Mouse (Mus musculus) kidney, embryonic 14.5 days (tissue): ENCODE results near the gene Ppox. TPM values are rescaled to one million over a fixed set of nuclear protein-coding genes. Genes with fewer than 3 reads are reported as not detected.
A peak's percentile ranks its signal among the peaks of the same experiment; 100 is the strongest.

Source experiments
- ATAC-seq: fragments of 200-750 bp; cut with Nextera tagmentation; 2 replicates; pipeline ENCODE4 v1.8.0; 2017; ENCODE audit warnings: moderate number of reproducible peaks, mild to moderate bottlenecking, moderate TSS enrichment, moderate library complexity; ENCODE audit not compliant: low FRiP score, low TSS enrichment
- H3K27ac ChIP-seq: fragments of 300-500 bp; sonication (generic); 2 replicates; pipeline ENCODE4 v1.5.1; 2014; ENCODE audit warnings: low read depth, mild to moderate bottlenecking, low read length, moderate library complexity, mixed read lengths
- H3K27me3 ChIP-seq: fragments of 300-500 bp; sonication (generic); 2 replicates; pipeline ENCODE4 v1.6.1; 2014; ENCODE audit warnings: mild to moderate bottlenecking, low read length; ENCODE audit not compliant: control insufficient read depth, insufficient read depth
- H3K36me3 ChIP-seq: fragments of 300-500 bp; sonication (generic); 2 replicates; pipeline ENCODE4 v1.6.1; 2014; ENCODE audit warnings: low read length, mixed read lengths; ENCODE audit not compliant: control insufficient read depth, insufficient read depth
- H3K4me1 ChIP-seq: fragments of 300-500 bp; sonication (generic); 2 replicates; pipeline ENCODE4 v1.6.1; 2014; ENCODE audit warnings: low read length, mixed read lengths; ENCODE audit not compliant: control insufficient read depth, insufficient read depth
- H3K4me2 ChIP-seq: fragments of 300-500 bp; sonication (generic); replicated peaks from 2 replicates; pipeline ENCODE4 v1.6.1; 2014; ENCODE audit warnings: low read depth, mild to moderate bottlenecking, low read length
- H3K4me3 ChIP-seq: fragments of 300-500 bp; sonication (generic); 2 replicates; pipeline ENCODE4 v1.5.1; 2014; ENCODE audit warnings: mild to moderate bottlenecking, low read length
- H3K9ac ChIP-seq: fragments of 300-500 bp; sonication (generic); 2 replicates; pipeline ENCODE4 v1.6.1; 2014; ENCODE audit warnings: low read depth, mild to moderate bottlenecking, low read length, moderate library complexity
- H3K9me3 ChIP-seq: fragments of 300-500 bp; sonication (generic); 2 replicates; pipeline ENCODE4 v1.6.1; 2016; ENCODE audit warnings: low read length; ENCODE audit not compliant: control insufficient read depth
- WGBS: fragments of 180-500 bp; shearing (Covaris S2); extraction: QIAGEN DNeasy Blood & Tissue Kit; methylation state at CpG from one replicate; pipeline ENCODE4 v1.1.7; 2014; 5-methylcytosine and 5-hydroxymethylcytosine counted together
- polyA plus RNA-seq: library from polyadenylated mRNA; unstranded; fragments of >200 nt; fragmentation: Nextera tagmentation; extraction: Ambion mirVana; gene quantifications from 2 replicates; pipeline ENCODE4 v1.2.1, GENCODE M21; 2014

Ppox gene
- polyA plus RNA-seq, 1 experiment from 2014 or later, result 58.1 TPM

- no peak for ATAC-seq
- H3K27me3 ChIP-seq, result no peaks in the 10 kb centered on the region
- H3K4me3 ChIP-seq, result peak overlapping the region; percentile 41; the same call in 1 of the 2 replicates
- H3K4me2 ChIP-seq, result peak overlapping the region; percentile 66
- peaks cover 33% of the 10 kb centered on the region for H3K4me1 ChIP-seq
- no peaks in the 10 kb centered on the region for H3K9me3 ChIP-seq
- peak overlapping the region; percentile 89; the same call in 1 of the 2 replicates for H3K27ac ChIP-seq
- 50% methylated on average over 17 of the region's 17 CpGs for WGBS
- H3K9ac ChIP-seq, result no peak overlapping the region
- peaks cover 6% of the 10 kb centered on the region for H3K36me3 ChIP-seq
Observed at GRCm38 (mm10) chr1:171252415-171252814, 28.6 kb downstream of the Ppox start.

- Histone ChIP-seq H3K4me2 (peak overlapping the region; percentile 66), H3K36me3 (peaks cover 6% of the 10 kb centered on the region), H3K9me3 (no peaks in the 10 kb centered on the region), H3K4me3 (peak overlapping the region; percentile 41), H3K4me1 (peaks cover 33% of the 10 kb centered on the region), H3K27ac (peak overlapping the region; percentile 89), H3K9ac (peak overlapping the region; percentile 54; the same call in 1 of the 2 replicates), H3K27me3 (no peaks in the 10 kb centered on the region)
- ATAC-seq, result peak; percentile 29; the same call in 1 of the 2 replicates
- WGBS, result 2% methylated on average over 13 of the region's 13 CpGs
Observed at GRCm38 (mm10) chr1:171251594-171252324, 29.2 kb downstream of the Ppox start.

GRCm38 (mm10) chr1:171250680-171251593, 30.0 kb downstream of the Ppox start, which contains the start of gene Ndufs2:
Ndufs2 (minus strand) TSS chr1:171251388.
- H3K4me3 ChIP-seq, result peak within 1 kb of the TSS; percentile 41
- peak within 1 kb of the TSS; percentile 89 for H3K27ac ChIP-seq
- H3K27me3 ChIP-seq, result no peaks in the 10 kb centered on the region
- peak within 1 kb of the TSS; percentile 54 for H3K9ac ChIP-seq
- peaks cover 6% of the 10 kb centered on the region for H3K36me3 ChIP-seq
- WGBS, result 7% methylated on average over 26 of the region's 26 CpGs
- H3K4me2 ChIP-seq, result peak within 1 kb of the TSS; percentile 66
- peaks cover 35% of the 10 kb centered on the region for H3K4me1 ChIP-seq
- ATAC-seq, result 0 out of 2 replicates have a peak, but pooled peaks have one; percentile 5
- no peaks in the 10 kb centered on the region for H3K9me3 ChIP-seq

DNA sequence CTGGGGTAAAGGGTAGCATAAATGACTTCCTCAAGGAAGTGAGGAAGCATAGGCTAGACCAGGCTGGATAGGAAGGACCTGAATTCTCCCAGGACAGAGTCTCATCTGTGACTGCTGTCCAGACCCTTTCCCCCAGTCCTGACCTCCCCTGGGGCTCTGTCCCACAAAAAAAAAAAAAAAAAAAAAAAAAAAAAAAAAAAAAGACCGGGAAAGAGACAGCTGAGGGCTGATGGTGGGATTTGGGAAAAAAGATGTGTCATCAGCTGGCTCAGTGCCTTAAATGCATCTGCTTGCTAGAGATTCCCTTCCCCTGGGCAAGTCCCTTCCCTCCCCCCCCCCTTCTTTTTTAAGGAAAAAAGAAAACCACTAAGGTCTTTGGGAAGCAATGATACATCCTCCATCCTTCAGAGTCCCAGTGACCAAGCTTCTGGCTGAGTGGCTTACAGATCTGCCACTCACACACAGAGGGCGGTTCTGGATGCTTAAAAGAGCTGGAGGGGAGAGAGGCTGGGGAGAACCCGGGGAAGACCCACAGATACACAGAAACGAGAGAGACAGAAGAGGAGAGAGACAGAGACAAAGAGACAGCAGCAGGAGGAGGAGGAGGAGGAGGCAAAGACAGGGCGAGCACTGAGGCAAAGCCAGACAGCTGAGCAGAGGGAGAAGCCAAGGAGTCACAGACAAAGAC, 30.9 kb downstream of the Ppox start, which contains the start of gene Adamts4:
Adamts4 (plus strand) TSS at position 509 of the 688 bp plus-strand sequence.
- Histone ChIP-seq H3K27me3 (no peaks in the 10 kb centered on the region), H3K36me3 (peaks cover 8% of the 10 kb centered on the region), H3K27ac (peak within 1 kb of the TSS; percentile 89), H3K9me3 (no peaks in the 10 kb centered on the region), H3K4me2 (peak within 1 kb of the TSS; percentile 66), H3K4me3 (peak within 1 kb of the TSS; percentile 41), H3K4me1 (peaks cover 38% of the 10 kb centered on the region), H3K9ac (peak within 1 kb of the TSS; percentile 54)
- ATAC-seq, result no peak
- 13% methylated on average over 4 of the region's 5 CpGs for WGBS

- Histone ChIP-seq H3K9ac (no peak overlapping the region), H3K4me1 (peaks cover 38% of the 10 kb centered on the region)
- 19% methylated on average over 3 of the region's 3 CpGs for WGBS
Observed at GRCm38 (mm10) chr1:171248386-171249226, 32.4 kb downstream of the Ppox start.

DNA sequence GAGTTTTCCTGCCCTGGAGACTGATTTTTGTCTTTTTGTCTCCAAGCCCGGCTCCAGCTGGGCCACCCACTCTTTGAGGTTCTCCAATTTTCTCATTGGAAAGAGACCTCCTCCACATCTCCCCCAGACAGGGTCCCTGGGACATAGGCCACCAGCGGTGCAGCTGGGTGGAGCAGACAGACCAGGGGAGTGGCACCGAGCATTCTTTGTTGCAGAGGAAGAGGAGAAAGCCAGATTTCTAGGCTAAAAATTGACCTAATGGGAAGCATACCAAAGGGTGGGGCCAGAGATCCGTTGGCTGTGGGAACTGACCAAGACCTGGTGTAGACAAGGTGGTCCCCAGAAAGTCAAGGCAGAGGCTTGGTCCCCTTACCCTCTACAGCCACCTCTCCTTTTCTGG, 33.1 kb downstream of the Ppox start:
- Histone ChIP-seq H3K9ac (peak overlapping the region; percentile 1; the same call in 1 of the 2 replicates), H3K36me3 (peaks cover 21% of the 10 kb centered on the region), H3K9me3 (no peaks in the 10 kb centered on the region), H3K4me2 (peak overlapping the region; percentile 45), H3K27ac (peak overlapping the region; percentile 60), H3K4me1 (peaks cover 38% of the 10 kb centered on the region), H3K4me3 (no peak overlapping the region), H3K27me3 (no peaks in the 10 kb centered on the region)
- 27% methylated on average over 4 of the region's 4 CpGs for WGBS
- ATAC-seq, result no peak

More at GRCm38 (mm10) chr1:171248386-171249226, 32.4 kb downstream of the Ppox start:
- peak overlapping the region; percentile 45; the same call in 1 of the 2 replicates for H3K4me2 ChIP-seq
- H3K36me3 ChIP-seq, result peaks cover 14% of the 10 kb centered on the region
- no peaks in the 10 kb centered on the region for H3K27me3 ChIP-seq
- H3K27ac ChIP-seq, result peak overlapping the region; percentile 60
- no peak for ATAC-seq
- no peak overlapping the region for H3K4me3 ChIP-seq
- no peaks in the 10 kb centered on the region for H3K9me3 ChIP-seq

DNA sequence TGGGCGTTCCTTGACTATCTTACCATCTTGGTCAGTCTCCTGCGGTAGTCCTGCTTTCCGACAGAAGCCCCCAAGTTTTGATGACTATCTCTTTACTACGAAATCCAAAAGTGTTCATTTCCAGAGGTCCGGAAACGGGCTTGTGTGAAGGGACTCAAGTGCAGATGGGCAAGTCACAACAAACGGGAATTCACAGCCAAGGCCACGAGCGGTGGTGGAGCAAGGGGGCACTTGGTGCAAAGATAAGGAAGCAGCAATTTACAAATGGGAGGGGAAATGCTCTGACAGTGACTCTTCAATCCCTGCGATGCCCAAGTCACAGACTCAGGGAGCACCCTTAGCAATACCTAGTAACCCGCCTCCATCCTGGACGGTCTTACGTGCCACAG, 33.5 kb downstream of the Ppox start:
- Histone ChIP-seq H3K27me3 (no peaks in the 10 kb centered on the region), H3K36me3 (peaks cover 25% of the 10 kb centered on the region), H3K4me1 (peaks cover 34% of the 10 kb centered on the region), H3K4me3 (peak overlapping the region; percentile 88), H3K9ac (peak overlapping the region; percentile 1), H3K9me3 (no peaks in the 10 kb centered on the region), H3K4me2 (peak overlapping the region; percentile 45), H3K27ac (peak overlapping the region; percentile 60)
- peak; percentile 0; the same call in 1 of the 2 replicates for ATAC-seq
- 9% methylated on average over 13 of the region's 13 CpGs for WGBS
